Mouse (Mus musculus) cerebellum, postnatal 4 days (tissue): Measurements from ENCODE around the gene Gm20403.
"Not testable (repeated sequence)": the region's sequence is repeated elsewhere in the genome, so short reads cannot be mapped to it uniquely, and the experiment has no call there.

Source experiments
- DNase-seq, 2 experiments: peaks; one replicate each; pipeline ENCODE4 v3.0.0; 2022; ENCODE audit warnings: low spot score in 2 of 2, mixed read lengths in 1 of 2

Gm20403 gene

GRCm38 (mm10) chr12:54993246-54994067 is 7.1 kb upstream of the Gm20403 start:
- no peak for DNase-seq

GRCm38 (mm10) chr12:54992814-54993213 is 6.5 kb upstream of the Gm20403 start:
- DNase-seq, result no peak

- no peak for DNase-seq
Measured at GRCm38 (mm10) chr12:54988323-54988850, 2.1 kb upstream of the Gm20403 start.

GRCm38 (mm10) chr12:54987156-54987555 is 827 bp upstream of the Gm20403 start:
- no peak for DNase-seq

GRCm38 (mm10) chr12:54985257-54986051 is 875 bp downstream of the Gm20403 start:
- DNase-seq, result peak; percentile 24 to 54

- DNase-seq, result peak in 1 of 2 experiments; percentile 30
Measured at GRCm38 (mm10) chr12:54984701-54985256, 1.6 kb downstream of the Gm20403 start.

- DNase-seq, result no peak
Measured at GRCm38 (mm10) chr12:54982935-54983715, 3.2 kb downstream of the Gm20403 start.

GRCm38 (mm10) chr12:54981962-54982361 is 4.4 kb downstream of the Gm20403 start:
- DNase-seq, result no peak

- no peak for DNase-seq
Measured at GRCm38 (mm10) chr12:54980939-54981338, 5.4 kb downstream of the Gm20403 start.

GRCm38 (mm10) chr12:54980532-54980931 is 5.8 kb downstream of the Gm20403 start:
- DNase-seq, result no peak

GRCm38 (mm10) chr12:54969033-54969432 is 17.3 kb downstream of the Gm20403 start:
- DNase-seq, result no peak

GRCm38 (mm10) chr12:54965532-54966160 is 20.7 kb downstream of the Gm20403 start:
- DNase-seq, result no peak

- DNase-seq, result no peak
Measured at GRCm38 (mm10) chr12:54959569-54959968, 26.8 kb downstream of the Gm20403 start.

GRCm38 (mm10) chr12:54956974-54957373 is 29.4 kb downstream of the Gm20403 start:
- no peak for DNase-seq

GRCm38 (mm10) chr12:54956457-54956856 is 29.9 kb downstream of the Gm20403 start:
- no peak for DNase-seq

GRCm38 (mm10) chr12:54946116-54946515 is 40.2 kb downstream of the Gm20403 start:
- no peak for DNase-seq

- not testable (repeated sequence) for DNase-seq
Measured at GRCm38 (mm10) chr12:54942586-54943157, 43.7 kb downstream of the Gm20403 start.

- not testable (repeated sequence) for DNase-seq
Measured at GRCm38 (mm10) chr12:54937581-54938343, 48.6 kb downstream of the Gm20403 start.
